In the genomic region with DNA sequence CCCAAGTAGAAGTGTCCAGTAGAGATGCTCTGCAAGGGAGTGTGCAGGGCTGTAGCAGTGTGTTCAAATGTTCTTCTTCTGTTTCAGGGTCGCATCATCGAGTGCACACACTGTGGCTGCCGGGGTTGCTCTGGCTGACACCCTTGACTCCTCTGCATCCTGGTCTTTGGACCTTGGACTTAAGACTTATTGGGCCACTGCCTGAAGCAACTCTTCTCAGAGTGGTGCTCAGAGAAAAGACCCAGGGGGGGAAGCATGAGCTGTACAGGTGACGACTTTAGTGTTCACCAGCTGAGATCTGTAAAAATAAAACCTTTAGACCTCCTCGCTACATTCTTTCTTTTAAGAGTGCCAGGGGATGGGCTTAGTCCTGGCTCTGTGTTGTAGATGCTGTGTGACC, we compare ENCODE assay signal across 23 mouse cellular contexts. TPM values are rescaled to one million over a fixed set of nuclear protein-coding genes. Genes with fewer than 3 reads are reported as not detected.
DNase-seq lines count a peak whose midpoint lies in the region; ATAC-seq lines count a peak whose summit lies in the region.
"Had no signal": no experiment of that assay in that cellular context is flagged by ENCODE, and none has a peak within 500 bp of the region (broad histone marks: within the 10 kb centered on the region; RNA-seq: fewer than 3 reads in every experiment).

No protein-coding gene starts in this region.

- WGBS in kidney, embryonic 15.5 days: 85% methylated on average over 5 of the region's 5 CpGs
- WGBS in intestine, embryonic 16.5 days: 85% methylated on average over 5 of the region's 5 CpGs

- no peak overlapping the region for H3K4me2 ChIP-seq in kidney, embryonic 15.5 days
- H3K4me2 ChIP-seq in intestine, embryonic 16.5 days (ENCODE audit: low read depth, low read length): no peak overlapping the region
- H3K4me2 ChIP-seq: embryonic facial prominence, embryonic 13.5 days; forebrain, embryonic 12.5 days had no signal

- peaks cover 100% of the 10 kb centered on the region for H3K36me3 ChIP-seq in kidney, embryonic 15.5 days
- H3K36me3 ChIP-seq in intestine, embryonic 16.5 days (ENCODE audit: control insufficient read depth, insufficient read depth, low read length): peaks cover 41% of the 10 kb centered on the region

- no peaks in the 10 kb centered on the region for H3K9me3 ChIP-seq in kidney, embryonic 15.5 days (replicated peaks)
- no peaks in the 10 kb centered on the region for H3K9me3 ChIP-seq in intestine, embryonic 16.5 days (ENCODE audit: control insufficient read depth, low read length)
- H3K9me3 ChIP-seq: embryonic facial prominence, embryonic 13.5 days; forebrain, embryonic 12.5 days; G1E; heart, embryonic 10.5 days had no signal

- no peak overlapping the region for H3K9ac ChIP-seq in kidney, embryonic 15.5 days
- H3K9ac ChIP-seq in intestine, embryonic 16.5 days (ENCODE audit: low read depth, low read length): no peak overlapping the region
- H3K9ac ChIP-seq: embryonic facial prominence, embryonic 13.5 days; forebrain, embryonic 12.5 days had no signal

- H3K4me1 ChIP-seq in kidney, embryonic 15.5 days: no peaks in the 10 kb centered on the region
- no peaks in the 10 kb centered on the region for H3K4me1 ChIP-seq in intestine, embryonic 16.5 days (ENCODE audit: control insufficient read depth, insufficient read depth, low read length)
- H3K4me1 ChIP-seq: embryonic facial prominence, embryonic 13.5 days; forebrain, embryonic 12.5 days; heart, embryonic 10.5 days had no signal

- peak; percentile 73 for DNase-seq in kidney, adult 11 months
- DNase-seq in kidney, postnatal 10 days: no peak
- peak; percentile 77 for DNase-seq in kidney, adult 9 months
- peak; percentile 51 to 78 for DNase-seq in kidney, postnatal 25 days
- DNase-seq in right cerebral cortex, postnatal 4 days: no peak
- DNase-seq in cerebellum, adult 18-20 months: no peak
- DNase-seq: adrenal gland, postnatal 14 days; B cell, adult 2 months; cerebellum, adult 11-12 months; cerebellum, adult 9-11 months; cerebellum, postnatal 36 days; gastrocnemius, postnatal 10 days; heart, adult 18-20 months; heart, postnatal 10 days; heart, postnatal 4 days had no signal

- H3K4me3 ChIP-seq in kidney, embryonic 15.5 days (replicated peaks): no peak overlapping the region
- H3K4me3 ChIP-seq in intestine, embryonic 16.5 days (ENCODE audit: low read length): no peak overlapping the region
- H3K4me3 ChIP-seq: embryonic facial prominence, embryonic 13.5 days; forebrain, embryonic 12.5 days; heart, embryonic 10.5 days had no signal

- no peak for ATAC-seq in kidney, embryonic 15.5 days (replicated peaks; ENCODE audit: low FRiP score)
- peak; percentile 40; the same call in 1 of the 2 replicates for ATAC-seq in intestine, embryonic 16.5 days
- ATAC-seq: CD4-positive, CD25-positive, alpha-beta regulatory T cell, adult 4 months; forebrain, embryonic 16.5 days had no signal

- H3K27ac ChIP-seq in kidney, embryonic 15.5 days: no peak overlapping the region
- no peak overlapping the region for H3K27ac ChIP-seq in intestine, embryonic 16.5 days (ENCODE audit: low read length)
- H3K27ac ChIP-seq: embryonic facial prominence, embryonic 13.5 days; forebrain, embryonic 12.5 days; heart, embryonic 10.5 days had no signal

- no peaks in the 10 kb centered on the region for H3K27me3 ChIP-seq in kidney, embryonic 15.5 days
- H3K27me3 ChIP-seq in intestine, embryonic 16.5 days (replicated peaks; ENCODE audit: control insufficient read depth, insufficient read depth, low read length): no peaks in the 10 kb centered on the region
- H3K27me3 ChIP-seq: embryonic facial prominence, embryonic 13.5 days; forebrain, embryonic 12.5 days had no signal

RNA-seq across cellular contexts. Expression of a gene that starts 7.6 kb away (rescaled TPM):
- 196 TPM in 2 replicates for polyA plus RNA-seq in kidney, embryonic 15.5 days (2015; fragmentation: Nextera tagmentation; extraction: Ambion mirVana)
- 166 and 178 TPM in 2 replicates for polyA plus RNA-seq in intestine, embryonic 16.5 days (2015; fragmentation: Nextera tagmentation; extraction: Ambion mirVana)

RNA-seq across cellular contexts. Expression of a gene that starts 7.7 kb away (rescaled TPM):
- 104 and 106 TPM in 2 replicates for polyA plus RNA-seq in kidney, embryonic 15.5 days (2015; fragmentation: Nextera tagmentation; extraction: Ambion mirVana)
- polyA plus RNA-seq in intestine, embryonic 16.5 days (2015; fragmentation: Nextera tagmentation; extraction: Ambion mirVana): 62.7 and 66.6 TPM in 2 replicates

RNA-seq across cellular contexts. Expression of a gene that starts 19.2 kb away (rescaled TPM):
- 16.9 and 17.4 TPM in 2 replicates for polyA plus RNA-seq in kidney, embryonic 15.5 days (2015; fragmentation: Nextera tagmentation; extraction: Ambion mirVana)
- polyA plus RNA-seq in intestine, embryonic 16.5 days (2015; fragmentation: Nextera tagmentation; extraction: Ambion mirVana): 14.7 and 15.8 TPM in 2 replicates

RNA-seq across cellular contexts. Expression of a gene that starts 19.3 kb away (rescaled TPM):
- polyA plus RNA-seq in kidney, embryonic 15.5 days (2015; fragmentation: Nextera tagmentation; extraction: Ambion mirVana): 52.0 and 57.6 TPM in 2 replicates
- 38.9 and 41.1 TPM in 2 replicates for polyA plus RNA-seq in intestine, embryonic 16.5 days (2015; fragmentation: Nextera tagmentation; extraction: Ambion mirVana)

RNA-seq across cellular contexts. Expression of a gene that starts 33.7 kb away (rescaled TPM):
- polyA plus RNA-seq in kidney, embryonic 15.5 days (2015; fragmentation: Nextera tagmentation; extraction: Ambion mirVana): 294 and 313 TPM in 2 replicates
- polyA plus RNA-seq in intestine, embryonic 16.5 days (2015; fragmentation: Nextera tagmentation; extraction: Ambion mirVana): 701 and 703 TPM in 2 replicates

Comparison
In these comparisons a context has a peak if more than half of its experiments do, and no peak if none do; other contexts are left out.
1. DNase-seq: peak in kidney, adult 11 months (single experiment), kidney, adult 9 months (single experiment) and kidney, postnatal 25 days (2 of 2); none in kidney, postnatal 10 days (single experiment), right cerebral cortex, postnatal 4 days (single experiment) and cerebellum, adult 18-20 months (0 of 2).